Mouse (Mus musculus) forebrain, embryonic 12.5 days (tissue): ENCODE results near the gene Gm17409. TPM values are rescaled to one million over a fixed set of nuclear protein-coding genes. Genes with fewer than 3 reads are reported as not detected.

Source experiments
- ATAC-seq: fragments of 200-750 bp; cut with Nextera tagmentation; 2 replicates; pipeline ENCODE4 v1.8.0; 2017; ENCODE audit warnings: moderate TSS enrichment; ENCODE audit not compliant: low FRiP score
- H3K27ac ChIP-seq: fragments of 300-500 bp; sonication (generic); 2 replicates; pipeline ENCODE4 v1.5.1; 2016; ENCODE audit warnings: mild to moderate bottlenecking
- H3K27me3 ChIP-seq: fragments of 300-500 bp; sonication (generic); 2 replicates; pipeline ENCODE4 v1.6.1; 2016; ENCODE audit warnings: mild to moderate bottlenecking
- H3K36me3 ChIP-seq: fragments of 300-500 bp; sonication (generic); replicated peaks from 2 replicates; pipeline ENCODE4 v1.6.1; 2016; ENCODE audit warnings: mild to moderate bottlenecking
- H3K4me1 ChIP-seq: fragments of 300-500 bp; sonication (generic); 2 replicates; pipeline ENCODE4 v1.6.1; 2016
- H3K4me2 ChIP-seq: fragments of 300-500 bp; sonication (generic); 2 replicates; pipeline ENCODE4 v1.6.1; 2016; ENCODE audit warnings: mild to moderate bottlenecking, moderate library complexity
- H3K4me3 ChIP-seq: fragments of 300-500 bp; sonication (generic); replicated peaks from 2 replicates; pipeline ENCODE4 v1.5.1; 2016; ENCODE audit warnings: mild to moderate bottlenecking
- H3K9ac ChIP-seq: fragments of 300-500 bp; sonication (generic); 2 replicates; pipeline ENCODE4 v1.6.1; 2016; ENCODE audit warnings: mild to moderate bottlenecking
- H3K9me3 ChIP-seq: fragments of 300-500 bp; sonication (generic); 2 replicates; pipeline ENCODE4 v1.6.1; 2016
- WGBS: fragments of 180-500 bp; shearing (Covaris S2); methylation state at CpG from one replicate; pipeline ENCODE4 v1.1.7; 2016; 5-methylcytosine and 5-hydroxymethylcytosine counted together
- polyA plus RNA-seq: library from polyadenylated mRNA; unstranded; fragments of >200 nt; fragmentation: Nextera tagmentation; extraction: Ambion mirVana; gene quantifications from 2 replicates; pipeline ENCODE4 v1.2.1, GENCODE M21; 2016

Gene Gm17409
- 0.20 TPM in 1 of 2 replicates, not detected in the other for polyA plus RNA-seq

DNA sequence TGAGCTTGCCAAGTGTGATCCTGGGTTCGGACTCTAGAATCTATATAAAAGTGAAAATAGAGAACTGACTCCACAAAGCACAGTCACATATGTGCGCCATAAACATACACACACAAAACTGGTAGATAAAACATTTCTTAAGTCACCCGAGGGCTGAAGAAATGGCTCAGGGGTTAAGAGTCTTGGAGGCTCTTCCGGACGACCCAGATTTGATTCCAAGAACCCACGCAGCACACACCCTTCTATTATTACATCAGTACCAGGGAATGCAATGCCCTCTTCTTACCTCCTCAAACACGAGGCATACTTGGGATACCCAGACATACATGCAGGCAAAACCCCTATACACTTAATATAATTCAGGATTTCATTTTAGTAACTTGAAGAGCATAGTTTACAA, at the start of gene Gm17409:
Gene Gm17409, plus strand, starts transcription at position 301 of the 400 bp plus-strand sequence.
- Histone ChIP-seq H3K4me3 (no peak within 1 kb of the TSS), H3K27ac (no peak within 1 kb of the TSS), H3K36me3 (peaks cover 39% of the 10 kb centered on the region), H3K9me3 (no peaks in the 10 kb centered on the region), H3K27me3 (no peaks in the 10 kb centered on the region), H3K9ac (no peak within 1 kb of the TSS), H3K4me1 (peaks cover 4% of the 10 kb centered on the region; the same call in 1 of the 2 replicates), H3K4me2 (no peak within 1 kb of the TSS)
- ATAC-seq = no peak
- WGBS = 93% methylated on average over 7 of the region's 7 CpGs

DNA sequence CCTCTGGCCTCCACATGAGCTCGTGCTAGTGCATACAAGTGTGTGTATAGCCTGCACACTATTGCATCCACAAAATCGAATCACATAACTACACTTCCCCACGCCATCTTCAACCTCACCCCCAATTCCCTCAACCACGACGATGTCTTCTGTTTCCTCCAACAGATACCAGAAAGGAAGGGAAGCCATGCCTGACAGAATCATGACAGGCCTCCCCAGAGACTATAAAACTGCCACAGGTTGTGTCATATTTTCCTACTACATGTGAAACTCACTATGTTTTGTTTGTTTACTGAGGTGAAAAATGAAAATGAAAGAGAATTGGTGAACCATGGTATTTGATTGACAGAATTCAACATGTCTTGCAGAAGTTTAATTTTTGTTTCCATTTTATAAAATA, 46.6 kb upstream of the Gm17409 start:
- H3K9me3 ChIP-seq = no peaks in the 10 kb centered on the region
- no peak overlapping the region for H3K4me3 ChIP-seq
- no peak overlapping the region for H3K27ac ChIP-seq
- H3K36me3 ChIP-seq = no peaks in the 10 kb centered on the region
- no peak overlapping the region for H3K4me2 ChIP-seq
- H3K27me3 ChIP-seq = no peaks in the 10 kb centered on the region
- no peak for ATAC-seq
- 86% methylated on average over 5 of the region's 5 CpGs for WGBS
- H3K4me1 ChIP-seq = no peaks in the 10 kb centered on the region
- H3K9ac ChIP-seq = no peak overlapping the region

DNA sequence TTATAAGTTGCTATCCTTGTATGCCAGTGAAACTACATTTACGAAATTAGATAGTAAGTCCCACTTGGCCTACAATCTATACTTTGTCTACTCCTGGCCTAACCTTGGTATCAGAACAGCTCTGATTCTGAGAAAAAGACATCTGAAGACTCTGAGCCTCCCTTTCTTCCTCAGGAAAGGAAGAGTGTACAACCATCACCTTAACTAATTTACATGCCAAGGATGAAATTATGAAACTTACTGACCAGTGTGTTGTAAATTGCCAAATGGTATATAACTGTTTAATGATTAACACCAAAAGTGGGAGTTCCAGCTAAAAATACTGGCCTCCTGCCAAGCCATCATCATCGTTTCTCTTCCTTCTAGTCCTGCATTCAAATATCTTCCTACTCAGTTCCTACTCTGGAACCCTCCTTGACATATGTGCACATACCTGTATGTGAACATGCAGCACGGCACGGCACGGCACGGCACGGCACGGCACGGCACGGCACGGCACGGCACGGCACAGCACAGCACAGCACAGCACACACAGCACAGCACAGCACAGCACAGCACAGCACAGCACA, 44.4 kb upstream of the Gm17409 start:
- H3K4me3 ChIP-seq = no peak overlapping the region
- no peak overlapping the region for H3K27ac ChIP-seq
- no peak overlapping the region for H3K4me2 ChIP-seq
- H3K27me3 ChIP-seq = no peaks in the 10 kb centered on the region
- ATAC-seq = no peak
- H3K4me1 ChIP-seq = no peaks in the 10 kb centered on the region
- no peak overlapping the region for H3K9ac ChIP-seq
- 94% methylated on average over 13 of the region's 13 CpGs for WGBS
- no peaks in the 10 kb centered on the region for H3K9me3 ChIP-seq
- H3K36me3 ChIP-seq = no peaks in the 10 kb centered on the region

DNA sequence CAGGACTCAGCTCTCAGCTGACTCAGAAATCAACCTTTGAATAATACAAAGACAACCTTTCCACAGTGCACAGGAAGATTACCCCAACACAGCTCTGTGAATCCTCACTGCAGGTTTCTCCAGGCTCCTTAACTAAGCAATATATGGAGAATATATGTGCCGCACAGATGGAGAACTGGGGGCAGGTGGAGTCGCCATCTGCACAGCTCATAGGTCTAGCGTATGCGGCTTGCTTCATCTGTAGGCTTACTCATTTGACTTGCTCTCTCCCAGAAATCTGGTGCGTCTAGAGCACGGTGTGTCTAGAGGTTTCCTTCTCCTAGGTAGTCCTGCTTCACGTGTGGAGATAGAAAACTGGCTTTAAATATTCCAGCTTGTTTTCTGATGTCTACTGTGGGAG, 37.7 kb upstream of the Gm17409 start:
- no peaks in the 10 kb centered on the region for H3K4me1 ChIP-seq
- no peaks in the 10 kb centered on the region for H3K27me3 ChIP-seq
- H3K4me3 ChIP-seq = no peak overlapping the region
- no peak overlapping the region for H3K27ac ChIP-seq
- WGBS = 91% methylated on average over 7 of the region's 7 CpGs
- no peak for ATAC-seq
- H3K36me3 ChIP-seq = no peaks in the 10 kb centered on the region; the same call in 1 of the 2 replicates
- H3K9ac ChIP-seq = no peak overlapping the region
- H3K4me2 ChIP-seq = no peak overlapping the region
- H3K9me3 ChIP-seq = no peaks in the 10 kb centered on the region

DNA sequence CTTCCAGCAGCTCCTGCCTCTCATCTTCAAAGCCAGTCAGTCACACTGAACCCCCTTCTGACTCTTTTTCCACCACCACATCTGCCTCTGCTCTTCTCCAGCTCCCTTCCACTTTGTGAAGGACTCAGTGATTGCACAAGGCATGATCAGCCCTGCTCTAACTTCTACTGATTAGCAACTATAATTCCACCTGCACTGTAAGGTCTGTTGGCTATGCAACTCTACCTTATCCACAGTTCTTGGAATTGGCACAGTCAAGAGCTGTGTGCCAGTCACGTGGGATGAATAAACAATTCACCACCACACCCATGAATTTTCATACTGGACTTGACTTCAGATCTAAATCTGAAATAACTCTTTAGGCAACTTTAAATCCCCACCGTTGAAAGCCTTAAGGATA, 36.6 kb upstream of the Gm17409 start:
- Histone ChIP-seq H3K9ac (no peak overlapping the region), H3K27ac (no peak overlapping the region), H3K36me3 (no peaks in the 10 kb centered on the region; the same call in 1 of the 2 replicates), H3K4me3 (no peak overlapping the region), H3K9me3 (no peaks in the 10 kb centered on the region), H3K4me1 (no peaks in the 10 kb centered on the region), H3K27me3 (no peaks in the 10 kb centered on the region), H3K4me2 (no peak overlapping the region)
- 92% methylated on average over 2 of the region's 2 CpGs for WGBS
- no peak for ATAC-seq

DNA sequence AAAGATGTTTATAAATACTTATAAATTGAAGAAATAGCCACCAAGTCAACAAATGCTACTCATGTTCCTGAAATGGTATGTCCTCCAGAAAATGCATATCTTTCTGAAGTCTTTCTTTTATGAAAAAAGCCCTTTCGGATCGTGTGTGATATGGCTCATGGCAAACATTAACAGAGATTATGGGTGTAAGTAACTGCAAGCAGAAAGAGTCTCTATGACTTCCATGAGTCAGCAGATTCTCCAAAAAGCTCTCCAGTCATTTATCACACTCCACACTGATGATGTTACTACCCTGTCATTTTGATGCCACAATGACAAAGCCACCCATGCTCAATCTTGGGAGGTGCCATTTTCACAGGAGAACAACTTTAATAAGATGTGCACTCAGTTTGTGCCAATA, 35.5 kb upstream of the Gm17409 start:
- no peak for ATAC-seq
- no peak overlapping the region for H3K4me3 ChIP-seq
- no peak overlapping the region for H3K27ac ChIP-seq
- no peaks in the 10 kb centered on the region for H3K9me3 ChIP-seq
- 90% methylated on average over 2 of the region's 2 CpGs for WGBS
- H3K36me3 ChIP-seq = peaks cover 3% of the 10 kb centered on the region
- no peaks in the 10 kb centered on the region for H3K4me1 ChIP-seq
- no peaks in the 10 kb centered on the region for H3K27me3 ChIP-seq
- no peak overlapping the region for H3K4me2 ChIP-seq
- H3K9ac ChIP-seq = no peak overlapping the region

DNA sequence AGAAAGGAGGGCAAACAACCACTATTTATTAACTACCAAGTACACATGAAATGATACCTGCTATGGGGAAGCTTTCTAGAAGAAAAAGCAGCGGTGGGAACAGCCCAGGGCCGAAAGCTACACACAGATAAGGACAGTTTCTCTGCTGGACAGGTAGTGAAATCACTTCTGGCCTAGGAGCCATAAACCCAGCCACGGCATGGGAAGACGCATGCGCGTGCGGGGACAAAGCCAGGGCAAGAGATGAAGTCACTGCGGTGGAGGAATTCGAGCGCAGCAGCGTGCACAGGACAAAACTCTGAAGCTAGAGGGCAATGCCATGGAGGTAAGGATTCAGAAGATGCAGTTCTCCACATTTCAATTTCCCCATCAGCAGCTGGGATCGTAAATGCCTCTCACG, 34.4 kb upstream of the Gm17409 start:
- H3K9ac ChIP-seq = no peak overlapping the region
- H3K27me3 ChIP-seq = no peaks in the 10 kb centered on the region
- 91% methylated on average over 13 of the region's 13 CpGs for WGBS
- no peaks in the 10 kb centered on the region for H3K4me1 ChIP-seq
- H3K36me3 ChIP-seq = peaks cover 4% of the 10 kb centered on the region
- H3K9me3 ChIP-seq = no peaks in the 10 kb centered on the region
- ATAC-seq = no peak
- H3K4me2 ChIP-seq = no peak overlapping the region
- H3K27ac ChIP-seq = no peak overlapping the region
- H3K4me3 ChIP-seq = no peak overlapping the region

DNA sequence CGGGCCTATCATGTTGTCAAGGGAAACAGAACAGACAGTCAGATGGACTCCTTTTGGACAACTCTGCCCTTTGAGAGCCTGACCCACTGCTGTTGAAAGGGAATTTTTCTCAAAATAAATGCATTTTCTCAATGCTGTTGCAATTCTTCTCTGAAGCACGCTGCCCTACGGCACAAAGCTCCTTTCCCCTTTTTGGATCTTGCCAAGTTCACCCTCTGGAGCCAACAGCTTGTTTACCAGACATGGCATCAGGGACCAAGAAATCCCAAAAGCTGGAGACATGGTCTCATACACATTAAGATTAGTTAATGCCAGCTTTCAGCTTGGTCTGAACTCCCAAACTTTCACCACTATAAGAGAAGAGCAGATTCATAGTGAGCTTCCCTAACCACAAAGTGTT, 33.0 kb upstream of the Gm17409 start:
- Histone ChIP-seq H3K9ac (no peak overlapping the region), H3K9me3 (no peaks in the 10 kb centered on the region), H3K4me2 (no peak overlapping the region), H3K36me3 (peaks cover 4% of the 10 kb centered on the region), H3K4me1 (no peaks in the 10 kb centered on the region), H3K27me3 (no peaks in the 10 kb centered on the region), H3K27ac (no peak overlapping the region), H3K4me3 (no peak overlapping the region)
- 86% methylated on average over 3 of the region's 3 CpGs for WGBS
- no peak for ATAC-seq

DNA sequence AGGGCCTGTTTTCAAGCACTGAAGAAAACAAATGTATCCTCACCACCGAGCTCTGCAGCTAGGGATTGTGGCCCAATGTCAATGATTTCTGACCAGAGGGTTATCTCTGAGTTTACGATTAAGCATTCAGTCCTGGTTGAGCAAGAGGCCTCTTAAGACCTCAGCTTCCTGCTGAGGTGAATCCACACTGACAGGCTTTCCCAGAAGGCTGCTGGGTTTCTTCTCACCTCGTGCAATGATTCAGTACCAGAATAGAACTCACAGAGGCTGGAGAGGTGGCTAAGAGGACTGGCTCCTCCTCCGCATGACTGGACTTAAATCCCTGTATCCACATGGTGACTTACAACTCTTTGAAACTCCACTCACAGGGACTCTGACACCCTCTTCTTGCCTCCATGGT, 26.8 kb upstream of the Gm17409 start:
- no peaks in the 10 kb centered on the region for H3K4me1 ChIP-seq
- no peak overlapping the region for H3K4me3 ChIP-seq
- peaks cover 12% of the 10 kb centered on the region for H3K36me3 ChIP-seq
- H3K9me3 ChIP-seq = no peaks in the 10 kb centered on the region
- H3K9ac ChIP-seq = no peak overlapping the region
- no peak overlapping the region for H3K27ac ChIP-seq
- WGBS = 82% methylated on average over 4 of the region's 4 CpGs
- H3K4me2 ChIP-seq = no peak overlapping the region
- ATAC-seq = no peak
- no peaks in the 10 kb centered on the region for H3K27me3 ChIP-seq

DNA sequence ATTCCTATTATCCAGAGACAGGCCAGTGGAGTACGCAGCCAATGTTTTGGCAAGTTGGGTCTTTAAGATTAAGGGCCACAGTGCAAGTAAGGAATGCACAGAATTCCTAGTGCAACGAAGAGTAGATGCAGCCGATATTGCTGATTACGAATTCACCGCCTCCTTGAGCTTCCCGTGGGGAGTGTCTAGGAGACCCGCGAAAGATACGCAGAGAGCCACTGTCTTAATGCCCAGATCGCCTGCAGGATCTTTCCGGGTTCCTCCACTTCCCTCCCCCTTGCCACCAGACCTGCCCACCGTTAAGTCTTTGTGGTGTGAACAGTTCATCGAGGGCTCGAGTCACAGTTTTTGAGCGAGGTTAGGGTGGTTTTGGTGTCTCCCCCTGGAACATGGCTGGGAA, 22.9 kb upstream of the Gm17409 start:
- Histone ChIP-seq H3K9ac (no peak overlapping the region), H3K36me3 (peaks cover 8% of the 10 kb centered on the region), H3K4me1 (no peaks in the 10 kb centered on the region), H3K4me2 (no peak overlapping the region), H3K4me3 (no peak overlapping the region), H3K27me3 (no peaks in the 10 kb centered on the region), H3K9me3 (no peaks in the 10 kb centered on the region), H3K27ac (no peak overlapping the region)
- WGBS = 94% methylated on average over 15 of the region's 15 CpGs
- no peak for ATAC-seq

DNA sequence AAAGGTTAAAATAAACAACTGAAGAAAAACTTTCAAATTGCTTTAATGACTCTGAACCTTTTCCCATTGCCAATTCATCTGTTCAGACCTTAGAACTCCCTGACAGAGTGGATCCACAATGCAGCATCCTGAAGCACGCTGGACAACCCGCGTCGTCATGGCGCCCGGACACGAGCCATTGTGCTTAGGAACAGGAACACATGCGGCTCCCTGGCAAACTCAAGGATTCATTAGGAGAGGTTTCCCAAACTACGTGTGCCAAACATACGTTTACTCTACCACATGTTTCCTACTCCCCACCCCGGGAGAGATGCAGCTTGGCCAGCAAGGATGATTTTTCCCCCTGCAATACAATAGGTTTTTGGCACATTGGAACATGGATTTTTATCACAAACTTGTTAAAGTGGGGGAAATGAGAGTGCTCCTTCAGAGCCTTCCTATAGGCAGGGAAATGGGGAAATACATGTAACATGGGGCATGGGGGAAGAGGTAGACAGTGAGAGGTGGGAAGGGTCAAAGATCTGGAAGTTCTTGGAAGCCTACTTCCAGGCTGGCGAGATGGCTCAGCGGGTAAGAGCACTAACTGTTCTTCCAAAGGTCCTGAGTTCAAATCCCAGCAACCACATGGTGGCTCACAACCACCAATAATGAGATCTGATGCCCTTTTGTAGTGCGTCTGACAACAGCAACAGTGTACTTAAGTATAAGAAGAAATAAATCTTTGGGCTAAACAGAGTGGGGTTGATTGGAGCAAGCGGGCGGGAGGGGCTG, 15.6 kb upstream of the Gm17409 start:
- Histone ChIP-seq H3K4me1 (no peaks in the 10 kb centered on the region), H3K4me3 (no peak overlapping the region), H3K9ac (no peak overlapping the region), H3K4me2 (no peak overlapping the region), H3K27ac (no peak overlapping the region), H3K9me3 (no peaks in the 10 kb centered on the region), H3K27me3 (no peaks in the 10 kb centered on the region), H3K36me3 (peaks cover 24% of the 10 kb centered on the region)
- ATAC-seq = no peak
- 90% methylated on average over 16 of the region's 16 CpGs for WGBS

DNA sequence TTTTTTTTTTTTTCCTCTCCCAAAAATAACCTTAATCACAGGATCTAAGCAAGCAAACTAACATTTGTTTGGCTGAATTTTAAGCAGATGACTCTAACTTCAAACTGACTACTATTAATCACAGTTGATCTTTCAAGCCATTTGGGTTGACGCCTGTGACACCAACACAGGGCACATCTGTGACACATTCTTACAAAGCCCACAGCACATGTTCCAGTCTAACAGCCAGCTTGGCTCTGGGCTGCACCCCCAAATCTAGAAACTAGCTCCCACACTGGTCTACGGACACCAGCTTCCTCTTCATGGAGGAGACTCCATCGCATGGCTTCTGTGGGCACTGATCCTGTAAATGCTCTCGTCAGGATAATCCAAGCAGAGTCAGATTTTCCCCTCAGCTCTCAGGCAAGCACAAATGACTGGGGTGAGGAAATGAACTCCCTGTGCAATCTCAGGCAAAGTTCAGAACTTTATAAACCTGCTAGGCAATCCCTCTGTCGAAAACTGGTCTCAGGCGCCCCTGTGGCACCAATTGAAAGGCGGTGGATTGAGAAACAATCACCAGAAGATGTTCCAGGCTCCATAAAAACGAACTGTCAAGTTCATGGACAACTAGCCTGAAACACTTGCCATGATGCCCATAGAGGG, 13.0 kb upstream of the Gm17409 start:
- no peaks in the 10 kb centered on the region for H3K27me3 ChIP-seq
- H3K4me2 ChIP-seq = no peak overlapping the region
- H3K9ac ChIP-seq = no peak overlapping the region
- no peak overlapping the region for H3K4me3 ChIP-seq
- WGBS = 94% methylated on average over 8 of the region's 8 CpGs
- no peak overlapping the region for H3K27ac ChIP-seq
- peaks cover 25% of the 10 kb centered on the region for H3K36me3 ChIP-seq
- no peak for ATAC-seq
- no peaks in the 10 kb centered on the region for H3K9me3 ChIP-seq
- no peaks in the 10 kb centered on the region for H3K4me1 ChIP-seq

DNA sequence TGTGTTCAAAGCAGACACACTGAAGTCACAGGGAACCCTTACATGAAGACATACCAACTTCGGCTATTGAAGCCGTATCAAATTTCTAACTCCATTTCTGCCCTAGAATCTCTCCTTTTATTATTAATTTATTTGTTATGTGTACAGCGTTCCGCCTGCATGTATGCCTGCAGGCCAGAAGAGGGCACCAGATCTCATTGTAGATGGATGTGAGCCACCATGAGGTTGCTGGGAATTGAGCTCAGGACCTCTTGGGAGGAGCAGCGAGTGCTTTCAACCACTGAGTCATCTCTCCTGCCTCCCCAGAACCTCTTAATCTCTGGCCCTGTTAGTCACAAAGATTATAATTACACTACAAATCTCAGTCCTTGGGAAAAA, 12.4 kb upstream of the Gm17409 start:
- H3K9ac ChIP-seq = no peak overlapping the region
- no peak overlapping the region for H3K27ac ChIP-seq
- H3K4me3 ChIP-seq = no peak overlapping the region
- H3K9me3 ChIP-seq = no peaks in the 10 kb centered on the region
- H3K4me1 ChIP-seq = no peaks in the 10 kb centered on the region
- H3K27me3 ChIP-seq = no peaks in the 10 kb centered on the region
- WGBS = 98% methylated on average over 5 of the region's 5 CpGs
- no peak overlapping the region for H3K4me2 ChIP-seq
- ATAC-seq = no peak
- peaks cover 30% of the 10 kb centered on the region for H3K36me3 ChIP-seq
